Mouse (Mus musculus) spleen, postnatal 36 days (tissue): ENCODE measurements at regions not wholly inside any gene's neighbourhood (a gene's known extent, or its start where the extent isn't known, plus 50 kb on each side); places are given as distances from the start of the nearest gene placed in this dataset.

Experiments used
- DNase-seq, 2 experiments: peaks; one replicate each; pipeline ENCODE4 v3.0.0; 2022; ENCODE audit warnings: low spot score in 2 of 2, mixed read lengths in 1 of 2

DNA sequence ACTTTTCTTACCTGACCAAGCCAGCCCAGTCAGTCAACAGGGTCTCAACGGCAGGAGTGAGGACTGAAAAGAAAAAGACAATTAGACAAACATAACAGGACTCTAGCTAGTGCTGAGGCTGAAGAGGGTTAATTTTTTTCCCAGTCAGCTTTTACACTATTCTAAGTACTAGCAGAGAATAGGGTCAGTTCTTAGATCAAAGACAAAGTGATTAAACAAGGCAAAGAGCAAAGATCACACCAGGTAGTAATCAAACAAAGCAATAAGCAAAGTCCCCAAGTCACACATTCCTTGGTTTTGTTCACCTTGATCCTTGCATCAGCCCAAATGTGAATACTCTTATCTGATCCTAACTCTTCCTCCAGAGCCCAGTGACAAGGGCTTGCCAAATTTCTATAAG, 267.8 kb upstream of the Tsc22d2 start:
- DNase-seq, result no peak

- DNase-seq, result no peak
Observed at GRCm38 (mm10) chr3:58153141-58153540, 261.4 kb upstream of the Tsc22d2 start.

- DNase-seq, result no peak
Observed at GRCm38 (mm10) chr3:58153874-58154756, 260.4 kb upstream of the Tsc22d2 start.

DNA sequence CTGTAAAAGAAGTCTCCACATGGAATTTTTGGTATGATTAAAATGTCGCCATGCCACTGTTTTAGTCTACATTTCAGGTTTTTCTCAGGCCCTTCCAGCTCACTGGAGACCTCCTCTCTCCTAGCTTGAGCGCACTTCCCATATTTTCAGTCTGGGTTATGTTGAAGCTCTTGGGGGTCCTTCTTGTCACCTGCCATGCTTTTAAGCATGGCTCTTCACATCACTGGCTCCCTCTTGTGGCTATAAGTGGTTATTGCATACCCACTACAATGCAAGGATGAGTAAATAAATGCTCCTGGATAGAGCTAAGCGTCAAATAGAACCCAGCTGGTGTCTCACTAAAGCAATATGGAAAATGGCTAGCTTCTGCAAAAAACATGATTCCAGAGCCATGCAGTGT, 255.1 kb upstream of the Tsc22d2 start:
- DNase-seq, result no peak

- DNase-seq, result no peak
Observed at GRCm38 (mm10) chr3:58162238-58162637, 252.3 kb upstream of the Tsc22d2 start.

DNA sequence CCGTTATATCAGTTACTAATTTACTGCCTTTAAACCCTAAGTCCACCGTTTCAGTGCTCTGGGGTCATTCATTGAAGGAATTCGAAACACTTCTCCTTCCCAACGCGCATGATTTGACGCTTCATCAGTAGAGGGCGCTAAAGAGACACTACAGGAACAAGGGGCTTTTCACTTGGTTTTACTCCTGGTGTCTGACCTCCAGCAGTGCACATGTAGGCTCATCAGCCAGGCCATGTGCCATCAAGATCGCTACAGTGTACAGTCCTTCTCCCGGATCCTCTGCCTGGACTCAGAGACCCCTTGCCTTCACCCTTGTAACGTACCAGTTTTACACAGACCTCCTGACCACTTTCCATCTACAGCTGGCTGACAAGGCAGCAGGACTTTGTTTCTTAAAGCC, 250.7 kb upstream of the Tsc22d2 start:
- DNase-seq, result peak; percentile 8 to 37

GRCm38 (mm10) chr3:58166628-58167027, 247.9 kb upstream of the Tsc22d2 start:
- no peak for DNase-seq

- DNase-seq, result no peak
Observed at GRCm38 (mm10) chr3:58167121-58167520, 247.4 kb upstream of the Tsc22d2 start.

- DNase-seq, result no peak
Observed at GRCm38 (mm10) chr3:58167761-58168290, 246.7 kb upstream of the Tsc22d2 start.

- no peak for DNase-seq
Observed at GRCm38 (mm10) chr3:58168522-58169185, 245.9 kb upstream of the Tsc22d2 start.

GRCm38 (mm10) chr3:58169786-58170185, 244.7 kb upstream of the Tsc22d2 start:
- DNase-seq, result no peak

DNA sequence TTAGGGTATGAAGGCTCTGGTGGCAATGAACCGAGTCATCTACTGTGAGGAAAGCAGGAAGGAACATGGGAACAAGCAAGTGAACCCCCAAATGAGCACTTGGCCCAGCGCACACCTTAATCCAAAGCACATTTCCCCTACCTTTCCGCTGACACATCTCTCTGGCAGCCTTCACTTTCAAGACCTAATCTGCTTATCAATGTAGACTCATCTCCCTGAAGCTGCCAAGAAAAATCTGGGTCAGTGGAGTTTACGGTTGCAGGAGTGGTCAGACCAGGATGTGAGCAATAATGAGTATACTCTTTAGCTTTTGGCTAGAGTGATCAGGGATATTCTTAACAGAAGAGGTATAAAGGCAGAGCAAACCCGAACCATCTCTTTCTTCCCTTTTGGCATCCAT, 242.4 kb upstream of the Tsc22d2 start:
- DNase-seq, result no peak

GRCm38 (mm10) chr3:58173821-58174220, 240.7 kb upstream of the Tsc22d2 start:
- DNase-seq, result no peak

DNA sequence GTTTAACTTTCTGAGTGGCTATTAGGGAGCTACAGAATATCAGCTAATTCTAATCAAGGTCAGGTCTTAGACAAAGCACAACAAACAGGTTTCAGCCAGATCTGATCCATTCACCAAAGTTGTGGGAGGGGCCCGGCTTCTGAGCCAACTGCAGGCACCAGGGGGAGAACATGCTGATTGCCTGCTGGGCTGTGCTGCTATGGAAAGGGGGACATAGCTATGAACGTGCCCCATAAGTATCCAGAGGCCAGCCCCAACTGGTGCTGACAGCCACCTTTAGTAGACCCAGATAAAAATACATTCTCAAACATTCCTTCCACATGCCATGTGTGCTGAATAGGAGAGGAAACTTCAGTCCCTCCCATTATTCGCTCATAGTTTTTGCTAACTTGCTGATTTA, 232.8 kb upstream of the Tsc22d2 start:
- no peak for DNase-seq

GRCm38 (mm10) chr3:58182299-58182698, 232.2 kb upstream of the Tsc22d2 start:
- no peak for DNase-seq

GRCm38 (mm10) chr3:58183279-58183678, 231.2 kb upstream of the Tsc22d2 start:
- DNase-seq, result no peak

- DNase-seq, result no peak
Observed at GRCm38 (mm10) chr3:58200462-58200861, 214.1 kb upstream of the Tsc22d2 start.

- DNase-seq, result no peak
Observed at GRCm38 (mm10) chr3:58202816-58203215, 211.7 kb upstream of the Tsc22d2 start.

- no peak for DNase-seq
Observed at GRCm38 (mm10) chr3:58203806-58204205, 210.7 kb upstream of the Tsc22d2 start.

DNA sequence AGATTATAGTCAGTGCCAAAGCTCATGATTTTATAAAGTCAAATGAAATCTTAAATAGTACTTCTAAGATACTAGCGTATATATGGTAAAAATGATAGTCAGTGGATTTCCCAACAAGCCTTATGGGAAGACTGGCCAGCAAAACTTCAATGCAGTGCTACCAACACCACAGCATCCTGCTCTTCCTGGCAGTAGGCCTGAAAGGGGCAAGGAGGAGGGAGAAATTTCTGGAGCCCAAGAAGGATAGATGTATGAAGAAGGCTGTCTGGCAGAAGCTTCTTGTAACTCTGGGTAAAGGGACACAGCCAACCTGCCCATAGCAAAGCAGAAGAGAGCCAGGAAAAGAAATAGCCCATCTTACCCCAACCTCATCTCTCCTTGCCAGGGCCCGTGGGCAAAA, 209.0 kb upstream of the Tsc22d2 start:
- no peak for DNase-seq

- DNase-seq, result no peak
Observed at GRCm38 (mm10) chr3:58206776-58207398, 207.6 kb upstream of the Tsc22d2 start.

DNA sequence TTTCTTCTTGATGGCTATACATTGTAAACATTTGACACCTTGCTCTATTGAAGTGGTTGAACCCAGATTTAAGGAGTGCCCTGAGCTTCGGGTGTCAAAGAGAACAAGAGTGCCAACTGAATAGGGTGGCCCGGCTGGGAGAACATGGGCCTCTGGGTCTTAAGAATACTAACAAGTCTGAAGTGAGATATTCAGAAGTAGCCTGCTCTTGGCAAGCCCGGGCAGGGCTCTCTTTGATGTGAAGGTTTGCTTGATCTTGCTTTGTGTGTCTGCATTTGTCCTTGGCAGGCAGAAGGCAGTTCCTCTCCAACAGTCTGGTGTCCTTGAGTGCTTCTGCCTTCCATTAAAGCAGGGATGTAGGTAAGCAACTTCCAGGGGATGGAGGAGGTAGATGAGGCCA, 203.5 kb upstream of the Tsc22d2 start:
- no peak for DNase-seq
